Mouse (Mus musculus) forelimb bud, embryonic 11.5 days (tissue): ENCODE data around the gene Art3.
A peak's percentile ranks its signal among the peaks of the same experiment; 100 is the strongest.

Experiments
- DNase-seq: peaks from one replicate; pipeline ENCODE4 v3.0.0-alpha.2; 2012; ENCODE audit warnings: low read depth, low spot score

The Art3 gene

GRCm38 (mm10) chr5:92331635-92332338 is at the start of gene Art3:
Art3 (plus strand) TSS chr5:92331827.
- DNase-seq, result no peak

- DNase-seq, result no peak
Measured at GRCm38 (mm10) chr5:92282571-92282970, 49.1 kb upstream of the Art3 start.

- no peak for DNase-seq
Measured at GRCm38 (mm10) chr5:92283107-92283506, 48.5 kb upstream of the Art3 start.

GRCm38 (mm10) chr5:92287840-92288239 is 43.8 kb upstream of the Art3 start:
- no peak for DNase-seq

- DNase-seq, result no peak
Measured at GRCm38 (mm10) chr5:92291652-92292414, 39.8 kb upstream of the Art3 start.

- DNase-seq, result no peak
Measured at GRCm38 (mm10) chr5:92294525-92294924, 37.1 kb upstream of the Art3 start.

- DNase-seq, result no peak
Measured at GRCm38 (mm10) chr5:92302149-92302840, 29.3 kb upstream of the Art3 start.

- no peak for DNase-seq
Measured at GRCm38 (mm10) chr5:92304291-92304690, 27.3 kb upstream of the Art3 start.

- DNase-seq, result peak; percentile 95
Measured at GRCm38 (mm10) chr5:92309681-92310511, 21.7 kb upstream of the Art3 start, which contains the start of gene Sdad1. Sdad1 (minus strand) TSS chr5:92310479.

GRCm38 (mm10) chr5:92312046-92312715 is 19.4 kb upstream of the Art3 start:
- DNase-seq, result peak; percentile 86

- no peak for DNase-seq
Measured at GRCm38 (mm10) chr5:92313776-92314175, 17.9 kb upstream of the Art3 start.

- no peak for DNase-seq
Measured at GRCm38 (mm10) chr5:92318119-92318518, 13.5 kb upstream of the Art3 start.

- no peak for DNase-seq
Measured at GRCm38 (mm10) chr5:92318596-92318995, 13.0 kb upstream of the Art3 start.

- DNase-seq, result no peak
Measured at GRCm38 (mm10) chr5:92321631-92322400, 9.8 kb upstream of the Art3 start.

GRCm38 (mm10) chr5:92322612-92323011 is 9.0 kb upstream of the Art3 start:
- DNase-seq, result no peak

- no peak for DNase-seq
Measured at GRCm38 (mm10) chr5:92323264-92323663, 8.4 kb upstream of the Art3 start.

GRCm38 (mm10) chr5:92327367-92327766 is 4.3 kb upstream of the Art3 start:
- no peak for DNase-seq

GRCm38 (mm10) chr5:92327929-92328328 is 3.7 kb upstream of the Art3 start, which contains the start of gene Cxcl9:
Cxcl9 (minus strand) TSS chr5:92328079.
- DNase-seq, result no peak

GRCm38 (mm10) chr5:92331122-92331521 is 505 bp upstream of the Art3 start:
- no peak for DNase-seq

- DNase-seq, result no peak
Measured at GRCm38 (mm10) chr5:92332359-92332840, 773 bp downstream of the Art3 start.
